Mouse (Mus musculus) neural tube, embryonic 10.5 days (tissue): ENCODE results near the gene Tbr1.
A peak's percentile ranks its signal among the peaks of the same experiment; 100 is the strongest.

Source experiments
- DNase-seq: peaks from one replicate; pipeline ENCODE4 v3.0.0-alpha.2; 2017; ENCODE audit warnings: low spot score; ENCODE audit errors: extremely low spot score

Tbr1 gene

GRCm38 (mm10) chr2:61802656-61803251, at the start of gene Tbr1:
Tbr1 (plus strand) TSS chr2:61802930.
- peak; percentile 61 for DNase-seq

- DNase-seq = no peak
These were observed 47.7 kb upstream of the Tbr1 start for GRCm38 (mm10) chr2:61754989-61755388.

- DNase-seq = no peak
These were observed 43.4 kb upstream of the Tbr1 start for GRCm38 (mm10) chr2:61759234-61759855.

- DNase-seq = no peak
These were observed 42.7 kb upstream of the Tbr1 start for GRCm38 (mm10) chr2:61760044-61760443.

GRCm38 (mm10) chr2:61764470-61765105, 38.1 kb upstream of the Tbr1 start:
- no peak for DNase-seq

- no peak for DNase-seq
These were observed 37.2 kb upstream of the Tbr1 start for GRCm38 (mm10) chr2:61765526-61765925.

GRCm38 (mm10) chr2:61780794-61781193, 21.9 kb upstream of the Tbr1 start:
- no peak for DNase-seq

- DNase-seq = no peak
These were observed 7.8 kb upstream of the Tbr1 start for GRCm38 (mm10) chr2:61794960-61795359.

GRCm38 (mm10) chr2:61798048-61798447, 4.7 kb upstream of the Tbr1 start:
- DNase-seq = no peak

- peak; percentile 33 for DNase-seq
These were observed 975 bp downstream of the Tbr1 start for GRCm38 (mm10) chr2:61803443-61804367.

- DNase-seq = no peak
These were observed 1.7 kb downstream of the Tbr1 start for GRCm38 (mm10) chr2:61804382-61804840.

GRCm38 (mm10) chr2:61804841-61805540, 2.3 kb downstream of the Tbr1 start:
- DNase-seq = peak; percentile 77

- peak; percentile 37 for DNase-seq
These were observed 3.0 kb downstream of the Tbr1 start for GRCm38 (mm10) chr2:61805541-61806345.

- peak; percentile 39 for DNase-seq
These were observed 3.7 kb downstream of the Tbr1 start for GRCm38 (mm10) chr2:61806346-61806825.

- DNase-seq = peak; percentile 76
These were observed 4.4 kb downstream of the Tbr1 start for GRCm38 (mm10) chr2:61807151-61807550.

GRCm38 (mm10) chr2:61807781-61808180, 5.1 kb downstream of the Tbr1 start:
- DNase-seq = no peak

GRCm38 (mm10) chr2:61808776-61809175, 6.0 kb downstream of the Tbr1 start:
- DNase-seq = peak; percentile 58

GRCm38 (mm10) chr2:61809381-61809780, 6.7 kb downstream of the Tbr1 start:
- peak; percentile 29 for DNase-seq

- DNase-seq = no peak
These were observed 8.0 kb downstream of the Tbr1 start for GRCm38 (mm10) chr2:61810751-61811150.

GRCm38 (mm10) chr2:61811163-61811506, 8.4 kb downstream of the Tbr1 start:
- DNase-seq = no peak
